In the genomic region with DNA sequence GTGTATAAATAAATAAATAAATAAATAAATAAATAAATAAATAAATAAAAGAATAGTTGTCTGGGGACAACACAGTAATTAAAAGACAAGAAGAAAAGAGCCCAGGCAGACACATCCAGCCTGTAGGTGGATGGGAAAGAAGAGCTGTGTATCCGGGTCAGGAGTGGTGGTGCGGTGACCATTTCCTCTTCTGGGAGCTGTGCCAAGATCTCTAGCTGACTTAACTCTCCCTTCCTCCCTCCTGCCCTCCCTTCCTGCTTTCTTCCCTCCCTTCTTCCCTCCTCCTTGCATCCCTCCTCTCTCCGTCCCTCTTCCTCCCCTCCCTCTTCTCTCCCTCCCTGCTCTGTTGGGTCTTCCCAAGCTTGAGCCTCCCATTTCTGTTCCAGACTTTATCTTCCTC, we compare ENCODE assay signal across 18 mouse cellular contexts.
"Had no signal": no experiment of that assay in that cellular context is flagged by ENCODE, and none has a peak within 500 bp of the region (broad histone marks: within the 10 kb centered on the region; RNA-seq: fewer than 3 reads in every experiment).

No protein-coding gene starts in this region.

- H3K9me3 ChIP-seq: liver, embryonic 13.5 days; midbrain, embryonic 15.5 days; neural tube, embryonic 13.5 days; stomach, embryonic 15.5 days had no signal

- DNase-seq: kidney, adult 8-10 months; kidney, postnatal 36 days; layer of hippocampus, postnatal 36 days; liver, embryonic 13.5 days; lung, adult 2 months; lung, postnatal 4 days; right cerebral cortex, adult 18-20 months; right cerebral cortex, postnatal 14 days; right cerebral cortex, postnatal 4 days; thymus, adult 18-20 months; thymus, postnatal 36 days had no signal

- H3K36me3 ChIP-seq: liver, embryonic 13.5 days; midbrain, embryonic 15.5 days; neural tube, embryonic 13.5 days; stomach, embryonic 15.5 days had no signal

- H3K4me1 ChIP-seq: liver, embryonic 13.5 days; midbrain, embryonic 15.5 days; stomach, embryonic 15.5 days had no signal

- H3K4me2 ChIP-seq: liver, embryonic 13.5 days; midbrain, embryonic 11.5 days; midbrain, embryonic 15.5 days; neural tube, embryonic 13.5 days; stomach, embryonic 15.5 days had no signal

- H3K4me3 ChIP-seq: left cerebral cortex, adult 2 months; liver, embryonic 13.5 days; midbrain, embryonic 15.5 days; myocyte; neural tube, embryonic 13.5 days; stomach, embryonic 15.5 days had no signal

- H3K27me3 ChIP-seq: liver, embryonic 13.5 days; midbrain, embryonic 15.5 days; neural tube, embryonic 13.5 days; stomach, embryonic 15.5 days had no signal

- H3K27ac ChIP-seq: left cerebral cortex, adult 2 months; liver, embryonic 13.5 days; midbrain, embryonic 15.5 days; neural tube, embryonic 13.5 days; stomach, embryonic 15.5 days had no signal

- H3K9ac ChIP-seq: liver, embryonic 13.5 days; midbrain, embryonic 15.5 days; neural tube, embryonic 13.5 days; stomach, embryonic 15.5 days had no signal

- ATAC-seq: intestine, postnatal 0 days; midbrain, embryonic 15.5 days had no signal
